Mouse (Mus musculus) midbrain, embryonic 16.5 days (tissue): ENCODE data around the gene Anxa3. TPM values are rescaled to one million over a fixed set of nuclear protein-coding genes. Genes with fewer than 3 reads are reported as not detected.

Experiments used
- ATAC-seq: fragments of 200-750 bp; cut with Nextera tagmentation; 2 replicates; pipeline ENCODE4 v1.8.0; 2017; ENCODE audit warnings: moderate TSS enrichment
- H3K27ac ChIP-seq: fragments of 300-500 bp; sonication (generic); 2 replicates; pipeline ENCODE4 v1.5.1; 2014; ENCODE audit warnings: mild to moderate bottlenecking, low read length, mixed read lengths
- H3K27me3 ChIP-seq: fragments of 300-500 bp; sonication (generic); 2 replicates; pipeline ENCODE4 v1.6.1; 2014; ENCODE audit warnings: low read depth, low read length, mixed read lengths; ENCODE audit not compliant: control insufficient read depth, insufficient read depth
- H3K36me3 ChIP-seq: fragments of 300-500 bp; sonication (generic); 2 replicates; pipeline ENCODE4 v1.6.1; 2014; ENCODE audit warnings: mild to moderate bottlenecking, low read length, moderate library complexity, mixed read lengths; ENCODE audit not compliant: control insufficient read depth, insufficient read depth
- H3K4me1 ChIP-seq: fragments of 300-500 bp; sonication (generic); 2 replicates; pipeline ENCODE4 v1.6.1; 2014; ENCODE audit warnings: mild to moderate bottlenecking, low read length, mixed read lengths; ENCODE audit not compliant: control insufficient read depth, insufficient read depth
- H3K4me2 ChIP-seq: fragments of 300-500 bp; sonication (generic); 2 replicates; pipeline ENCODE4 v1.6.1; 2014; ENCODE audit warnings: mild to moderate bottlenecking, low read length, mixed read lengths
- H3K4me3 ChIP-seq: fragments of 300-500 bp; sonication (generic); 2 replicates; pipeline ENCODE4 v1.5.1; 2014; ENCODE audit warnings: low read depth, mild to moderate bottlenecking, low read length, moderate library complexity, mixed read lengths
- H3K9ac ChIP-seq: fragments of 300-500 bp; sonication (generic); 2 replicates; pipeline ENCODE4 v1.6.1; 2014; ENCODE audit warnings: low read depth, low read length, mixed read lengths
- H3K9me3 ChIP-seq: fragments of 300-500 bp; sonication (generic); replicated peaks from 2 replicates; pipeline ENCODE4 v1.6.1; 2014; ENCODE audit warnings: mild to moderate bottlenecking, low read length, mixed read lengths; ENCODE audit not compliant: control insufficient read depth, poor library complexity, severe bottlenecking
- WGBS: fragments of 180-500 bp; shearing (Covaris S2); extraction: QIAGEN DNeasy Blood & Tissue Kit; methylation state at CpG from one replicate; pipeline ENCODE4 v1.1.7; 2014; 5-methylcytosine and 5-hydroxymethylcytosine counted together
- polyA plus RNA-seq: library from polyadenylated mRNA; unstranded; fragments of >200 nt; fragmentation: Nextera tagmentation; extraction: Ambion mirVana; gene quantifications from 2 replicates; pipeline ENCODE4 v1.2.1, GENCODE M21; 2015

The Anxa3 gene
- 23.3 and 24.9 TPM in 2 replicates for polyA plus RNA-seq

DNA sequence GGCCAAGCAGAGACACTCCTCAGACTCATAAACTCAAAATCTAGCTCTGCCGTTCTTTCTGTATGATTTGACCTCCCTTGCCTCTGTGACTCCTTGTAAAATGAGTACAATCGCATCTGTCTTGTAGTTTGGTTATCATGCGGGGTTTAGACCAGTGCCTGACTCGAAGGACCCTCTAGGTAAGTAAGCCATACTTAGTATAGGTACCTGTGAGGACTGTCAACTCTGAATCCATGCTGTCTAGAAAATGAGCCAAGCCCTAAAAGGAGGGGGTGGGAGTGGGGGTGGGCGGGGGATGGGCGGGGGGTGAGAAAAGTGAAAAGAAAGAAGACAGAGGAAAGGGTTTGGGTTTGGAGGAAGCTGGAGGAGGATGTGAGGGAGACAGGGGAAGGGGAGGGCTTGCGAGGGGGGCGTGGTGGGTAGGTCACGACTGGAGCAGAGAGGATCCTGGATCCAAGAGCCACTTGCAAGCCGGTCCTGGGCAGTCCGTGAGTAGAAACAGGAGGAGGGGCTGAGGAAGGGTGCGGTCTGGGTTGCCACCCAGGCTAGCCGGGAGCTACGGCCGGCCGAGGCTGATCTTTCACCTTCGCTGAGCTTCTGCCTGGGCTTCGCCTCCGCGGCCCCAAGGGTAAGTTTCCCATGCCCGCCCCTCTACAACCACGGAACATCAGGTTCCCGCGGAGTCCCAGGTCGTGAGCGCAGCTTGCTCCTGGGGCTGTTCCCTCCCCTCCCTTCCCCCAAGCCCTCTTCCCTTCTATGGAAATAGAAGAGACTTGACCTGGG, at the start of gene Anxa3:
Gene Anxa3 (plus strand): TSS at position 404 of the 783 bp plus-strand sequence.
- no peaks in the 10 kb centered on the region; the same call in none of the 2 replicates for H3K27me3 ChIP-seq
- peak within 1 kb of the TSS; percentile 76 for H3K4me2 ChIP-seq
- H3K27ac ChIP-seq: no peak within 1 kb of the TSS
- 10% methylated on average over 26 of the region's 26 CpGs for WGBS
- no peaks in the 10 kb centered on the region for H3K9me3 ChIP-seq
- H3K36me3 ChIP-seq: no peaks in the 10 kb centered on the region
- H3K4me3 ChIP-seq: peak within 1 kb of the TSS; percentile 38
- peaks cover 5% of the 10 kb centered on the region for H3K4me1 ChIP-seq
- peak within 1 kb of the TSS; percentile 54 for H3K9ac ChIP-seq
- ATAC-seq: peak; percentile 77

DNA sequence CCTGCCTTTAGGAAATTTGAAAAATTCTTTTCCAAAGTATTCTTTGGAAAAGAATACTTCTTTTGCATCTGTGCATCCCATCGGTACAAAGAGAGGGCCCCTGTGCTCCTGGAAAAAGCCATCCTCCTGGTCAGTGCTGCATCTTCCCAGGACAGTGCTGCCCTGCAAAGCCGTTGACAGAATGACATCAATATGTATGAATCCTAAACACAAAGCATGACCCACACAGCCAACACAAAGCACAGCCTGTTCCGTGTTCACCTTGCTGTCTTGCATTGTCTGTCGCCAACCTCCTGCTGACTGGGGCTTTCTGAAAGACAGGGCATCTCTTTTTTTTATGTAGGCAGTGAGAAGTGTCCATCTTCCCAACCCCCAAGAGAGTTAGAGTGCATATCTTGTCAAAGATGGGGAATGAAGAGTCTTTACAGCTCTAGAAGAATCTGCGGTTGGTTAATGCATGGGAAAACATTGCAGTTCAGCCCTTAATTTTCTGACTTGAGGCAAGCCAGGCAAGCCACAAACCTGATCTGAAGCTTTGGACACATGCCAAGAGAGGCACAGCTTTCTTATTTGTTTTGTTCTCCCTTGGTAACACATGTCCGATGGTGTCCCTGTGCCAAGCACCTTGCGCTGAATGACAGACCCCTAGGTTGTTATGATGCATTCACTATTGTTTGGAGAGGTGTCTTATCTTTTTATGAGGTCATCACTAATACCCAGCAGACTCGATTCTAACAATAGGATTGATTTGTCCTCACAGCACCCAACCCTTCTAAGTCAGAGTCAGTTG, 45.7 kb upstream of the Anxa3 start:
- Histone ChIP-seq H3K27me3 (no peaks in the 10 kb centered on the region), H3K27ac (no peak overlapping the region), H3K4me1 (no peaks in the 10 kb centered on the region), H3K4me3 (no peak overlapping the region), H3K9me3 (no peaks in the 10 kb centered on the region), H3K36me3 (no peaks in the 10 kb centered on the region), H3K4me2 (no peak overlapping the region), H3K9ac (no peak overlapping the region)
- ATAC-seq: no peak
- WGBS: 40% methylated on average over 8 of the region's 8 CpGs

DNA sequence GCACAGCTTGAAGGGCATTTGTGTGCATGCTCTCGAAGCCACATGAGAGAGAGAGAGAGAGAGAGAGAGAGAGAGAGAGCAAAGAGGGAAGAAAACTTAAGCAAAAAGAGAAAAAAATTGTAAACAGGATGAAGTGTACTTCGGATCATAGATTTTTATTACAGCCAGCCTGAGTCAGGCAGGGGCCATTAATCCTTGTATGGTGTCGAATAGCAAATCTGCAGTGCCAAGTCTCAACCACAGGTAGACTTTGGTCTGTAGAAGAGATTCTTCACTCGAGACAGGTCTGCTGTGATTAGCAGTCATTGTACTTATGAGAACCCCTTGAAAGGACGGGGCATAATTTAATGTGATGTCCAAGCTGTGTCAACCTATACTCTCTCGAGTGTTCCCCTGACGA, 35.5 kb upstream of the Anxa3 start:
- Histone ChIP-seq H3K4me3 (no peak overlapping the region), H3K27me3 (no peaks in the 10 kb centered on the region), H3K9ac (no peak overlapping the region), H3K4me2 (no peak overlapping the region), H3K36me3 (no peaks in the 10 kb centered on the region), H3K27ac (no peak overlapping the region), H3K4me1 (no peaks in the 10 kb centered on the region), H3K9me3 (no peaks in the 10 kb centered on the region)
- no peak for ATAC-seq
- 89% methylated on average over 7 of the region's 7 CpGs for WGBS

- no peaks in the 10 kb centered on the region for H3K27me3 ChIP-seq
- H3K9me3 ChIP-seq: no peaks in the 10 kb centered on the region
- H3K4me2 ChIP-seq: no peak overlapping the region
- 100% methylated on average over 1 of the region's 1 CpGs for WGBS
- no peaks in the 10 kb centered on the region for H3K4me1 ChIP-seq
- H3K27ac ChIP-seq: no peak overlapping the region
- ATAC-seq: no peak
- no peak overlapping the region for H3K4me3 ChIP-seq
- H3K9ac ChIP-seq: no peak overlapping the region
- H3K36me3 ChIP-seq: no peaks in the 10 kb centered on the region
These were observed 31.1 kb upstream of the Anxa3 start for GRCm38 (mm10) chr5:96762021-96762420.

DNA sequence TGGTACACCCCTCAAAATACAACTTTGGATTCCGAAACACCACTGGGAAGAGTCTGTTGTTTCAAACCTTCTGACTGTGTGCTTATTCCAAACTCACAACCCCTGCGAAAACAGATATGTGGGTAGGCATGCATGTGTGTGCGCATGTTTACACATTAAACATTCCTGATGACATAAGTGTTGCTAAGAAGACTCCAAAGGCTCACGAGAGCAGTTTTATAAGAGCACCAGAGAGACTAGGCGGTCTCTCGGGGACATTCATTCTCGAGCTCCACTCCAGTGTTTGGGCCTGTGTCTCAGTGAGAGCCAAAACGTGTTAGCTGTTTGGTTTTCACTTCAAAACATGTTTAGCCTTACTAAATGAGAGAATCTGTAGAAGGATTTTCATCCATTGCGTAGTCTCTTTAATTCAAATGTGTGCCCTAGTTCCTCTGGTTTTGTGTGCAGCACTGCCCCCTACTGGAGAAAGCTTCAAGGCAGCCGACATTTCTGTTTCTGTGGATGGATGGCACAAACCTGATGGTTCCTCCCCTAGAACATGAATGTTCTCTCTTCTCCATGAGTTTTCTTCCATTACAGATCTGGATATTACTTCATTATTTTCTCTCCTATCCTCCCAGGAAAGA, 24.2 kb upstream of the Anxa3 start:
- peak; percentile 61; the same call in 1 of the 2 replicates for ATAC-seq
- H3K27me3 ChIP-seq: no peaks in the 10 kb centered on the region
- no peak overlapping the region for H3K4me2 ChIP-seq
- 58% methylated on average over 10 of the region's 10 CpGs for WGBS
- no peak overlapping the region for H3K4me3 ChIP-seq
- no peak overlapping the region for H3K27ac ChIP-seq
- H3K36me3 ChIP-seq: no peaks in the 10 kb centered on the region
- H3K9me3 ChIP-seq: no peaks in the 10 kb centered on the region
- H3K9ac ChIP-seq: no peak overlapping the region
- H3K4me1 ChIP-seq: no peaks in the 10 kb centered on the region; the same call in 1 of the 2 replicates

- Histone ChIP-seq H3K36me3 (no peaks in the 10 kb centered on the region), H3K4me2 (no peak overlapping the region), H3K4me1 (peaks cover 3% of the 10 kb centered on the region; the same call in 1 of the 2 replicates), H3K4me3 (no peak overlapping the region), H3K9ac (no peak overlapping the region), H3K27me3 (no peaks in the 10 kb centered on the region), H3K9me3 (no peaks in the 10 kb centered on the region), H3K27ac (no peak overlapping the region)
- 78% methylated on average over 14 of the region's 14 CpGs for WGBS
- no peak for ATAC-seq
These were observed 9.4 kb upstream of the Anxa3 start for GRCm38 (mm10) chr5:96783506-96784288.

- H3K4me1 ChIP-seq: peaks cover 3% of the 10 kb centered on the region; the same call in 1 of the 2 replicates
- ATAC-seq: no peak
- no peak overlapping the region for H3K27ac ChIP-seq
- no peak overlapping the region for H3K9ac ChIP-seq
- no peak overlapping the region for H3K4me2 ChIP-seq
- no peaks in the 10 kb centered on the region for H3K27me3 ChIP-seq
- H3K4me3 ChIP-seq: no peak overlapping the region
- no peaks in the 10 kb centered on the region for H3K9me3 ChIP-seq
- WGBS: 83% methylated on average over 5 of the region's 5 CpGs
- H3K36me3 ChIP-seq: no peaks in the 10 kb centered on the region
These were observed 8.0 kb upstream of the Anxa3 start for GRCm38 (mm10) chr5:96785096-96785495.

- 65% methylated on average over 9 of the region's 9 CpGs for WGBS
- no peak overlapping the region for H3K4me2 ChIP-seq
- H3K4me3 ChIP-seq: no peak overlapping the region
- H3K9ac ChIP-seq: no peak overlapping the region
- no peaks in the 10 kb centered on the region for H3K36me3 ChIP-seq
- H3K9me3 ChIP-seq: no peaks in the 10 kb centered on the region
- H3K27me3 ChIP-seq: no peaks in the 10 kb centered on the region; the same call in none of the 2 replicates
- no peak for ATAC-seq
- no peak overlapping the region for H3K27ac ChIP-seq
- H3K4me1 ChIP-seq: peaks cover 5% of the 10 kb centered on the region
These were observed 717 bp upstream of the Anxa3 start for GRCm38 (mm10) chr5:96792422-96792821.
